11 mouse cellular contexts compared by ENCODE assay signal in genomic region chr10:128588136-128588535, GRCm38 (mm10). TPM values are rescaled to one million over a fixed set of nuclear protein-coding genes. Genes with fewer than 3 reads are reported as not detected.
DNase-seq lines count a peak whose midpoint lies in the region; ATAC-seq lines count a peak whose summit lies in the region.
"Had no signal": no experiment of that assay in that cellular context is flagged by ENCODE, and none has a peak within 500 bp of the region (broad histone marks: within the 10 kb centered on the region; RNA-seq: fewer than 3 reads in every experiment).

No protein-coding gene starts in this region.

- peaks cover 19% of the 10 kb centered on the region for H3K4me1 ChIP-seq in hindbrain, embryonic 13.5 days (replicated peaks)
- H3K4me1 ChIP-seq in hindbrain, embryonic 14.5 days (replicated peaks; ENCODE audit: control insufficient read depth, insufficient read depth, low read length) = peaks cover 7% of the 10 kb centered on the region; the same call in 1 of the 2 replicates
- H3K4me1 ChIP-seq in embryonic facial prominence, embryonic 15.5 days = peaks cover 41% of the 10 kb centered on the region
- H3K4me1 ChIP-seq in liver, embryonic 15.5 days (replicated peaks) = peaks cover 29% of the 10 kb centered on the region
- peaks cover 9% of the 10 kb centered on the region for H3K4me1 ChIP-seq in midbrain, embryonic 14.5 days (ENCODE audit: control insufficient read depth, insufficient read depth, low read length)

- H3K9me3 ChIP-seq in hindbrain, embryonic 13.5 days = no peaks in the 10 kb centered on the region
- H3K9me3 ChIP-seq in hindbrain, embryonic 14.5 days (ENCODE audit: control insufficient read depth, low read length) = no peaks in the 10 kb centered on the region
- no peaks in the 10 kb centered on the region for H3K9me3 ChIP-seq in embryonic facial prominence, embryonic 15.5 days (replicated peaks)
- H3K9me3 ChIP-seq in liver, embryonic 15.5 days (replicated peaks) = no peaks in the 10 kb centered on the region
- H3K9me3 ChIP-seq in midbrain, embryonic 14.5 days (ENCODE audit: control insufficient read depth, low read length) = no peaks in the 10 kb centered on the region

- H3K4me2 ChIP-seq in hindbrain, embryonic 13.5 days = no peak overlapping the region
- H3K4me2 ChIP-seq in hindbrain, embryonic 14.5 days (replicated peaks) = no peak overlapping the region
- peak overlapping the region; percentile 83 for H3K4me2 ChIP-seq in embryonic facial prominence, embryonic 15.5 days (replicated peaks)
- peak overlapping the region; percentile 84 for H3K4me2 ChIP-seq in liver, embryonic 15.5 days
- H3K4me2 ChIP-seq in midbrain, embryonic 14.5 days (ENCODE audit: low read length) = no peak overlapping the region

- no peaks in the 10 kb centered on the region for H3K36me3 ChIP-seq in hindbrain, embryonic 13.5 days
- no peaks in the 10 kb centered on the region for H3K36me3 ChIP-seq in hindbrain, embryonic 14.5 days (replicated peaks; ENCODE audit: control insufficient read depth, insufficient read depth)
- H3K36me3 ChIP-seq in embryonic facial prominence, embryonic 15.5 days = no peaks in the 10 kb centered on the region
- no peaks in the 10 kb centered on the region for H3K36me3 ChIP-seq in liver, embryonic 15.5 days (replicated peaks)
- no peaks in the 10 kb centered on the region for H3K36me3 ChIP-seq in midbrain, embryonic 14.5 days (ENCODE audit: control insufficient read depth, insufficient read depth, low read length)

- H3K27me3 ChIP-seq in hindbrain, embryonic 13.5 days = peaks cover 82% of the 10 kb centered on the region
- H3K27me3 ChIP-seq in hindbrain, embryonic 14.5 days (ENCODE audit: control insufficient read depth, insufficient read depth, low read length) = peaks cover 52% of the 10 kb centered on the region
- H3K27me3 ChIP-seq in embryonic facial prominence, embryonic 15.5 days = peaks cover 32% of the 10 kb centered on the region
- peaks cover 97% of the 10 kb centered on the region for H3K27me3 ChIP-seq in liver, embryonic 15.5 days
- peaks cover 34% of the 10 kb centered on the region for H3K27me3 ChIP-seq in midbrain, embryonic 14.5 days (ENCODE audit: control insufficient read depth, insufficient read depth, low read length)

- no peak overlapping the region for H3K27ac ChIP-seq in hindbrain, embryonic 13.5 days
- H3K27ac ChIP-seq in hindbrain, embryonic 14.5 days = no peak overlapping the region
- peak overlapping the region; percentile 92; the same call in 1 of the 2 replicates for H3K27ac ChIP-seq in embryonic facial prominence, embryonic 15.5 days (replicated peaks)
- H3K27ac ChIP-seq in liver, embryonic 15.5 days (replicated peaks) = peak overlapping the region; percentile 15; the same call in 1 of the 2 replicates
- no peak overlapping the region for H3K27ac ChIP-seq in midbrain, embryonic 14.5 days (replicated peaks; ENCODE audit: low read depth, low read length)

- H3K4me3 ChIP-seq in hindbrain, embryonic 13.5 days = peak overlapping the region; percentile 62; the same call in 1 of the 2 replicates
- no peak overlapping the region for H3K4me3 ChIP-seq in hindbrain, embryonic 14.5 days (replicated peaks; ENCODE audit: low read length)
- peak overlapping the region; percentile 64 for H3K4me3 ChIP-seq in embryonic facial prominence, embryonic 15.5 days (replicated peaks)
- peak overlapping the region; percentile 62 for H3K4me3 ChIP-seq in liver, embryonic 15.5 days (replicated peaks)
- no peak overlapping the region for H3K4me3 ChIP-seq in midbrain, embryonic 14.5 days (replicated peaks; ENCODE audit: low read depth, low read length)

- no peak for DNase-seq in hindbrain, embryonic 14.5 days (ENCODE audit: low spot score)
- peak; percentile 44 for DNase-seq in brain, adult 2 months (ENCODE audit: low read depth, low spot score)
- no peak for DNase-seq in MN1 (ENCODE audit: low spot score)
- DNase-seq in spleen, postnatal 36 days (ENCODE audit: low spot score in 2 of 2) = no peak
- no peak for DNase-seq in midbrain, embryonic 14.5 days
- DNase-seq: adrenal gland, adult 2 months; cerebellum, adult 8-10 months; spleen, adult 18-20 months had no signal

- H3K9ac ChIP-seq in hindbrain, embryonic 13.5 days = no peak overlapping the region
- H3K9ac ChIP-seq in hindbrain, embryonic 14.5 days = no peak overlapping the region
- H3K9ac ChIP-seq in embryonic facial prominence, embryonic 15.5 days = no peak overlapping the region
- H3K9ac ChIP-seq in liver, embryonic 15.5 days = no peak overlapping the region
- no peak overlapping the region for H3K9ac ChIP-seq in midbrain, embryonic 14.5 days (replicated peaks; ENCODE audit: low read length)

- ATAC-seq in hindbrain, embryonic 13.5 days (ENCODE audit: low FRiP score) = no peak
- ATAC-seq in hindbrain, embryonic 14.5 days (ENCODE audit: low FRiP score) = no peak
- no peak for ATAC-seq in embryonic facial prominence, embryonic 15.5 days (ENCODE audit: insufficient number of reproducible peaks, low FRiP score, low TSS enrichment, low read depth)
- no peak for ATAC-seq in liver, embryonic 15.5 days (ENCODE audit: insufficient read depth)
- no peak for ATAC-seq in midbrain, embryonic 14.5 days (ENCODE audit: low FRiP score, low TSS enrichment)

- WGBS in hindbrain, embryonic 13.5 days = 22% methylated on average over 1 of the region's 1 CpGs
- 54% methylated on average over 1 of the region's 1 CpGs for WGBS in hindbrain, embryonic 14.5 days
- 6% methylated on average over 1 of the region's 1 CpGs for WGBS in embryonic facial prominence, embryonic 15.5 days
- WGBS in liver, embryonic 15.5 days (ENCODE audit: insufficient replicate concordance) = 36% methylated on average over 1 of the region's 1 CpGs
- 43% methylated on average over 1 of the region's 1 CpGs for WGBS in midbrain, embryonic 14.5 days

RNA-seq across cellular contexts. Expression of gene Erbb3, which starts 1.3 kb away (rescaled TPM):
- 3.0 and 3.5 TPM in 2 replicates for polyA plus RNA-seq in hindbrain, embryonic 13.5 days (2015; fragmentation: Nextera tagmentation; extraction: Ambion mirVana)
- polyA plus RNA-seq in hindbrain, embryonic 14.5 days (2014; fragmentation: Nextera tagmentation; extraction: Ambion mirVana) = 1.5 and 1.8 TPM in 2 replicates
- 23.9 and 25.8 TPM in 2 replicates for polyA plus RNA-seq in embryonic facial prominence, embryonic 15.5 days (2015; fragmentation: Nextera tagmentation; extraction: Ambion mirVana)
- 3.1 and 3.6 TPM in 2 replicates for polyA plus RNA-seq in liver, embryonic 15.5 days (2015; fragmentation: Nextera tagmentation; extraction: Ambion mirVana)
- 0.26 and 0.47 TPM in 2 replicates for polyA plus RNA-seq in midbrain, embryonic 14.5 days (2014; fragmentation: Nextera tagmentation; extraction: Ambion mirVana)

RNA-seq across cellular contexts. Expression of gene Pa2g4, which starts 22.3 kb away (rescaled TPM):
- polyA plus RNA-seq in hindbrain, embryonic 13.5 days (2015; fragmentation: Nextera tagmentation; extraction: Ambion mirVana) = 125 and 129 TPM in 2 replicates
- 129 and 149 TPM in 2 replicates for polyA plus RNA-seq in hindbrain, embryonic 14.5 days (2014; fragmentation: Nextera tagmentation; extraction: Ambion mirVana)
- polyA plus RNA-seq in embryonic facial prominence, embryonic 15.5 days (2015; fragmentation: Nextera tagmentation; extraction: Ambion mirVana) = 186 and 189 TPM in 2 replicates
- 118 and 119 TPM in 2 replicates for polyA plus RNA-seq in liver, embryonic 15.5 days (2015; fragmentation: Nextera tagmentation; extraction: Ambion mirVana)
- 122 and 142 TPM in 2 replicates for polyA plus RNA-seq in midbrain, embryonic 14.5 days (2014; fragmentation: Nextera tagmentation; extraction: Ambion mirVana)

RNA-seq across cellular contexts. Expression of gene Rps26, which starts 38.4 kb away (rescaled TPM):
- polyA plus RNA-seq in hindbrain, embryonic 13.5 days (2015; fragmentation: Nextera tagmentation; extraction: Ambion mirVana) = 482 and 485 TPM in 2 replicates
- 450 and 573 TPM in 2 replicates for polyA plus RNA-seq in hindbrain, embryonic 14.5 days (2014; fragmentation: Nextera tagmentation; extraction: Ambion mirVana)
- 833 and 868 TPM in 2 replicates for polyA plus RNA-seq in embryonic facial prominence, embryonic 15.5 days (2015; fragmentation: Nextera tagmentation; extraction: Ambion mirVana)
- polyA plus RNA-seq in liver, embryonic 15.5 days (2015; fragmentation: Nextera tagmentation; extraction: Ambion mirVana) = 296 and 352 TPM in 2 replicates
- 529 and 586 TPM in 2 replicates for polyA plus RNA-seq in midbrain, embryonic 14.5 days (2014; fragmentation: Nextera tagmentation; extraction: Ambion mirVana)

RNA-seq across cellular contexts. Expression of gene Rpl41, which starts 39.0 kb away (rescaled TPM):
- 2,639 and 2,680 TPM in 2 replicates for polyA plus RNA-seq in hindbrain, embryonic 13.5 days (2015; fragmentation: Nextera tagmentation; extraction: Ambion mirVana)
- 2,254 and 2,846 TPM in 2 replicates for polyA plus RNA-seq in hindbrain, embryonic 14.5 days (2014; fragmentation: Nextera tagmentation; extraction: Ambion mirVana)
- polyA plus RNA-seq in embryonic facial prominence, embryonic 15.5 days (2015; fragmentation: Nextera tagmentation; extraction: Ambion mirVana) = 4,202 and 4,259 TPM in 2 replicates
- polyA plus RNA-seq in liver, embryonic 15.5 days (2015; fragmentation: Nextera tagmentation; extraction: Ambion mirVana) = 1,944 and 2,155 TPM in 2 replicates
- 2,375 and 2,760 TPM in 2 replicates for polyA plus RNA-seq in midbrain, embryonic 14.5 days (2014; fragmentation: Nextera tagmentation; extraction: Ambion mirVana)

RNA-seq across cellular contexts. Expression of gene Zc3h10, which starts 40.6 kb away (rescaled TPM):
- polyA plus RNA-seq in hindbrain, embryonic 13.5 days (2015; fragmentation: Nextera tagmentation; extraction: Ambion mirVana) = 19.7 and 20.9 TPM in 2 replicates
- 14.5 and 16.3 TPM in 2 replicates for polyA plus RNA-seq in hindbrain, embryonic 14.5 days (2014; fragmentation: Nextera tagmentation; extraction: Ambion mirVana)
- polyA plus RNA-seq in embryonic facial prominence, embryonic 15.5 days (2015; fragmentation: Nextera tagmentation; extraction: Ambion mirVana) = 15.8 and 16.0 TPM in 2 replicates
- 4.9 and 5.8 TPM in 2 replicates for polyA plus RNA-seq in liver, embryonic 15.5 days (2015; fragmentation: Nextera tagmentation; extraction: Ambion mirVana)
- polyA plus RNA-seq in midbrain, embryonic 14.5 days (2014; fragmentation: Nextera tagmentation; extraction: Ambion mirVana) = 17.6 and 19.6 TPM in 2 replicates

Comparison
In these comparisons a context has a peak if more than half of its experiments do, and no peak if none do; other contexts are left out.
1. H3K4me3 ChIP-seq: peak in hindbrain, embryonic 13.5 days (single experiment), embryonic facial prominence, embryonic 15.5 days (single experiment) and liver, embryonic 15.5 days (single experiment); none in hindbrain, embryonic 14.5 days (single experiment) and midbrain, embryonic 14.5 days (single experiment).
2. H3K27ac ChIP-seq: peak in embryonic facial prominence, embryonic 15.5 days (single experiment) and liver, embryonic 15.5 days (single experiment); none in hindbrain, embryonic 13.5 days (single experiment), hindbrain, embryonic 14.5 days (single experiment) and midbrain, embryonic 14.5 days (single experiment).
3. H3K4me2 ChIP-seq: peak in embryonic facial prominence, embryonic 15.5 days (single experiment) and liver, embryonic 15.5 days (single experiment); none in hindbrain, embryonic 13.5 days (single experiment), hindbrain, embryonic 14.5 days (single experiment) and midbrain, embryonic 14.5 days (single experiment).